Mouse (Mus musculus): ENCODE measurements around the gene Akt1s1. TPM values are rescaled to one million over a fixed set of nuclear protein-coding genes. Genes with fewer than 3 reads are reported as not detected.

Gene Akt1s1
- polyA plus RNA-seq, 2 experiments = 70.5 to 179 TPM

- peaks cover 23% of the 10 kb centered on the region for H3K4me1 ChIP-seq (ENCODE audit: control insufficient read depth, insufficient read depth, low read length)
- H3K9me3 ChIP-seq (ENCODE audit: control insufficient read depth, low read length) = no peaks in the 10 kb centered on the region
- peaks cover 28% of the 10 kb centered on the region for H3K36me3 ChIP-seq (ENCODE audit: control insufficient read depth, insufficient read depth, low read length)
- no peak for TF ChIP-seq POLR2A (IDR thresholded peaks at IDR 0.05; ENCODE audit: borderline replicate concordance, extremely low read depth, insufficient read depth, insufficient read length)
- ATAC-seq (ENCODE audit: low FRiP score, low read depth) = no peak
- H3K4me3 ChIP-seq (replicated peaks; ENCODE audit: low read length) = peak overlapping the region; percentile 57
- peak overlapping the region; percentile 52 for H3K4me2 ChIP-seq (replicated peaks; ENCODE audit: low read depth, low read length, severe bottlenecking)
- peak overlapping the region; percentile 87; the same call in 1 of the 2 replicates for H3K27ac ChIP-seq (replicated peaks; ENCODE audit: low read depth, low read length)
- no peak for DNase-seq (ENCODE audit: low spot score)
- 39% methylated on average over 10 of the region's 10 CpGs for WGBS
- no peaks in the 10 kb centered on the region for H3K27me3 ChIP-seq (ENCODE audit: control insufficient read depth, insufficient read depth, low read length)
- peak overlapping the region; percentile 67 for H3K9ac ChIP-seq (ENCODE audit: low read depth, low read length, severe bottlenecking)
These were observed 47.7 kb downstream of the Akt1s1 start for GRCm38 (mm10) chr7:44896499-44896898.

DNA sequence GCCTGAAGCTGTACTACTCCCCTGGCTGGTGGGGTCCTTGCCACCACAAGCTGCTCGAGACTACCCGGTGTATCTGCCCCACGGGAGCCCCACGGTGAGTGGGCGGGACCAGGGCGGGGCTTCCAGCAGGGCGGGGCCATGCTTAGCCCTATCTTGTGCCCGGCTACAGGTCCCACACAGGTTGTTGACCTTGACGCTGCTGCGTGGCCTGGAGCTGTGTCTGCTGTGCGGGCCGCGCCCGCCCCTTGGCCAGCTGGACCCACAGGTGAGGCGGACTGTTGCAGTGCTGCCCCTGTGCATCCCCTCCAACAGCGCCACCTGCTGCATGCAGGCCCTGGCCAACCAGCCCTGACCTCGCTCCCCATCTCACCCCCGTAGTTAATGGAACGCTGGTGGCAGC, 49.8 kb downstream of the Akt1s1 start:
- Histone ChIP-seq H3K27me3 (ENCODE audit: control insufficient read depth, insufficient read depth, low read length) (no peaks in the 10 kb centered on the region), H3K9me3 (ENCODE audit: control insufficient read depth, low read length) (no peaks in the 10 kb centered on the region), H3K4me3 (replicated peaks; ENCODE audit: low read length) (no peak overlapping the region), H3K36me3 (ENCODE audit: control insufficient read depth, insufficient read depth, low read length) (peaks cover 48% of the 10 kb centered on the region), H3K27ac (replicated peaks; ENCODE audit: low read depth, low read length) (no peak overlapping the region), H3K4me1 (ENCODE audit: control insufficient read depth, insufficient read depth, low read length) (peaks cover 19% of the 10 kb centered on the region), H3K9ac (ENCODE audit: low read depth, low read length, severe bottlenecking) (no peak overlapping the region), H3K4me2 (replicated peaks; ENCODE audit: low read depth, low read length, severe bottlenecking) (no peak overlapping the region)
- 35% methylated on average over 18 of the region's 19 CpGs for WGBS
- no peak for DNase-seq (ENCODE audit: low spot score)
- ATAC-seq (ENCODE audit: low FRiP score, low read depth) = no peak
- no peak for TF ChIP-seq POLR2A (IDR thresholded peaks at IDR 0.05; ENCODE audit: borderline replicate concordance, extremely low read depth, insufficient read depth, insufficient read length)

DNA sequence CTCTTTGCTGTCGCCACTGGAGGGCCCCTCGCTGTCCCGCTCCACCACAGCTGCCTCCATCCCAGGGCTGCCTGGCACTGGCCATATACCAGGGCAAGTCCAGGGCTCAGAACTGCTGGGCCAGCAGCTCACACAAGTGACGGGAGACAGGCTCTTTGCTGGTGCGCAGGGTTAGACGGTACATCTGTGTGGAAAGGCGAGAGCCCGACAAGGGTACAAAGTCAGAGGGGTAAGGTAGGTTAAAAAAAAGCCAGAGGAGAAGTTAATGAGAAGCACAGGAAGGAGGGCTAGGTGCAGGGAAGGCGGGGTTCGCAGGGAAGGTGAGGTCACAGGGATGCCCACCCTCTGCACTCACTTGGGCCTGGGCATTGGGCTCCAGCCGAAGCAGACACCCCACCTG, 51.8 kb downstream of the Akt1s1 start:
- H3K27ac ChIP-seq (replicated peaks; ENCODE audit: low read depth, low read length) = no peak overlapping the region
- no peak overlapping the region for H3K9ac ChIP-seq (ENCODE audit: low read depth, low read length, severe bottlenecking)

GRCm38 (mm10) chr7:44901230-44901722, 52.5 kb downstream of the Akt1s1 start:
- peak; percentile 75 for DNase-seq (ENCODE audit: low spot score)
- peaks cover 14% of the 10 kb centered on the region for H3K4me1 ChIP-seq (ENCODE audit: control insufficient read depth, insufficient read depth, low read length)
- peak overlapping the region; percentile 41; the same call in 1 of the 2 replicates for H3K9ac ChIP-seq (ENCODE audit: low read depth, low read length, severe bottlenecking)
- ATAC-seq (ENCODE audit: low FRiP score, low read depth) = peak; percentile 54; the same call in 1 of the 2 replicates
- peak overlapping the region; percentile 49 for H3K4me2 ChIP-seq (replicated peaks; ENCODE audit: low read depth, low read length, severe bottlenecking)
- peaks cover 75% of the 10 kb centered on the region for H3K36me3 ChIP-seq (ENCODE audit: control insufficient read depth, insufficient read depth, low read length)
- H3K4me3 ChIP-seq (replicated peaks; ENCODE audit: low read length) = peak overlapping the region; percentile 21
- TF ChIP-seq POLR2A (IDR thresholded peaks at IDR 0.05; ENCODE audit: borderline replicate concordance, extremely low read depth, insufficient read depth, insufficient read length) = no peak
- no peaks in the 10 kb centered on the region for H3K27me3 ChIP-seq (ENCODE audit: control insufficient read depth, insufficient read depth, low read length)
- 0 out of 2 replicates have a peak overlapping the region, but pooled peaks have one; percentile 33 for H3K27ac ChIP-seq (replicated peaks; ENCODE audit: low read depth, low read length)
- 11% methylated on average over 20 of the region's 21 CpGs for WGBS
- no peaks in the 10 kb centered on the region for H3K9me3 ChIP-seq (ENCODE audit: control insufficient read depth, low read length)

More for the DNA sequence above, 51.8 kb downstream of the Akt1s1 start:
- no peak for DNase-seq (ENCODE audit: low spot score)
- Histone ChIP-seq H3K4me3 (replicated peaks; ENCODE audit: low read length) (no peak overlapping the region), H3K27me3 (ENCODE audit: control insufficient read depth, insufficient read depth, low read length) (no peaks in the 10 kb centered on the region), H3K9me3 (ENCODE audit: control insufficient read depth, low read length) (no peaks in the 10 kb centered on the region), H3K4me1 (ENCODE audit: control insufficient read depth, insufficient read depth, low read length) (peaks cover 14% of the 10 kb centered on the region), H3K36me3 (ENCODE audit: control insufficient read depth, insufficient read depth, low read length) (peaks cover 69% of the 10 kb centered on the region), H3K4me2 (replicated peaks; ENCODE audit: low read depth, low read length, severe bottlenecking) (no peak overlapping the region)
- WGBS = 85% methylated on average over 11 of the region's 11 CpGs
- no peak for ATAC-seq (ENCODE audit: low FRiP score, low read depth)
- no peak for TF ChIP-seq POLR2A (IDR thresholded peaks at IDR 0.05; ENCODE audit: borderline replicate concordance, extremely low read depth, insufficient read depth, insufficient read length)

MicroRNAs within 50 kb of the gene (microRNA counts, 519-probe panel; counts per million panel counts)
- not detected for microRNA mmu-miR-707

Small RNA genes lying within 50 kb of the gene (microRNA-seq; reads per million reads assigned to microRNA genes)
- gene Mir707 = not detected

Other genes starting within 250 kb of the Akt1s1 start
- gene Myh14, start 178.1 kb upstream of the Akt1s1 start, polyA plus RNA-seq (2012; rRNA removed) = 1.7 and 2.5 TPM in 2 replicates
- 3.7 and 4.8 TPM in 2 replicates for gene Myh14, start 178.1 kb upstream of the Akt1s1 start, polyA plus RNA-seq (2014; fragmentation: Nextera tagmentation; extraction: Ambion mirVana)
- not detected in 2 replicates for gene Izumo2, start 140.2 kb upstream of the Akt1s1 start, polyA plus RNA-seq (2012; rRNA removed)
- gene Izumo2, start 140.2 kb upstream of the Akt1s1 start, polyA plus RNA-seq (2014; fragmentation: Nextera tagmentation; extraction: Ambion mirVana) = not detected in 2 replicates
- gene Vrk3, start 100.6 kb upstream of the Akt1s1 start, polyA plus RNA-seq (2012; rRNA removed) = 39.9 and 44.6 TPM in 2 replicates
- gene Vrk3, start 100.6 kb upstream of the Akt1s1 start, polyA plus RNA-seq (2014; fragmentation: Nextera tagmentation; extraction: Ambion mirVana) = 28.8 and 30.9 TPM in 2 replicates
- 1.1 and 1.6 TPM in 2 replicates for gene Zfp473, start 97.9 kb upstream of the Akt1s1 start, polyA plus RNA-seq (2012; rRNA removed)
- gene Zfp473, start 97.9 kb upstream of the Akt1s1 start, polyA plus RNA-seq (2014; fragmentation: Nextera tagmentation; extraction: Ambion mirVana) = 1.4 and 1.7 TPM in 2 replicates
- gene Nup62, start 32.9 kb upstream of the Akt1s1 start, polyA plus RNA-seq (2012; rRNA removed) = 92.5 and 133 TPM in 2 replicates
- gene Nup62, start 32.9 kb upstream of the Akt1s1 start, polyA plus RNA-seq (2014; fragmentation: Nextera tagmentation; extraction: Ambion mirVana) = 53.0 and 53.9 TPM in 2 replicates
- 0.87 and 1.0 TPM in 2 replicates for gene Il4i1, start 32.6 kb upstream of the Akt1s1 start, polyA plus RNA-seq (2012; rRNA removed)
- gene Il4i1, start 32.6 kb upstream of the Akt1s1 start, polyA plus RNA-seq (2014; fragmentation: Nextera tagmentation; extraction: Ambion mirVana) = 1.6 and 2.5 TPM in 2 replicates
- gene Atf5, start 32.3 kb upstream of the Akt1s1 start, polyA plus RNA-seq (2012; rRNA removed) = 47.9 and 69.8 TPM in 2 replicates
- 3.1 and 3.7 TPM in 2 replicates for gene Atf5, start 32.3 kb upstream of the Akt1s1 start, polyA plus RNA-seq (2014; fragmentation: Nextera tagmentation; extraction: Ambion mirVana)
- gene Tbc1d17, start 88 bp downstream of the Akt1s1 start, polyA plus RNA-seq (2012; rRNA removed) = 86.0 and 103 TPM in 2 replicates
- gene Tbc1d17, start 88 bp downstream of the Akt1s1 start, polyA plus RNA-seq (2014; fragmentation: Nextera tagmentation; extraction: Ambion mirVana) = 76.0 and 81.7 TPM in 2 replicates
- 28.7 and 32.0 TPM in 2 replicates for gene Pnkp, start 8.1 kb downstream of the Akt1s1 start, polyA plus RNA-seq (2012; rRNA removed)
- 23.8 and 26.6 TPM in 2 replicates for gene Pnkp, start 8.1 kb downstream of the Akt1s1 start, polyA plus RNA-seq (2014; fragmentation: Nextera tagmentation; extraction: Ambion mirVana)
- 751 and 1,065 TPM in 2 replicates for gene Ptov1, start 20.8 kb downstream of the Akt1s1 start, polyA plus RNA-seq (2012; rRNA removed)
- 471 and 513 TPM in 2 replicates for gene Ptov1, start 20.8 kb downstream of the Akt1s1 start, polyA plus RNA-seq (2014; fragmentation: Nextera tagmentation; extraction: Ambion mirVana)
- gene Med25, start 43.7 kb downstream of the Akt1s1 start, polyA plus RNA-seq (2012; rRNA removed) = 142 and 181 TPM in 2 replicates
- 69.1 and 73.5 TPM in 2 replicates for gene Med25, start 43.7 kb downstream of the Akt1s1 start, polyA plus RNA-seq (2014; fragmentation: Nextera tagmentation; extraction: Ambion mirVana)
- 48.7 and 72.6 TPM in 2 replicates for gene Fuz, start 47.1 kb downstream of the Akt1s1 start, polyA plus RNA-seq (2012; rRNA removed)
- gene Fuz, start 47.1 kb downstream of the Akt1s1 start, polyA plus RNA-seq (2014; fragmentation: Nextera tagmentation; extraction: Ambion mirVana) = 21.7 and 25.0 TPM in 2 replicates
- gene Ap2a1, start 80.5 kb downstream of the Akt1s1 start, polyA plus RNA-seq (2012; rRNA removed) = 113 and 141 TPM in 2 replicates
- gene Ap2a1, start 80.5 kb downstream of the Akt1s1 start, polyA plus RNA-seq (2014; fragmentation: Nextera tagmentation; extraction: Ambion mirVana) = 72.2 and 75.7 TPM in 2 replicates
- gene Tsks, start 94.2 kb downstream of the Akt1s1 start, polyA plus RNA-seq (2012; rRNA removed) = 0.05 TPM in 1 of 2 replicates, not detected in the other
- 0.14 TPM in 1 of 2 replicates, not detected in the other for gene Tsks, start 94.2 kb downstream of the Akt1s1 start, polyA plus RNA-seq (2014; fragmentation: Nextera tagmentation; extraction: Ambion mirVana)
- gene Cpt1c, start 125.9 kb downstream of the Akt1s1 start, polyA plus RNA-seq (2012; rRNA removed) = 78.9 and 115 TPM in 2 replicates
- 26.3 and 33.6 TPM in 2 replicates for gene Cpt1c, start 125.9 kb downstream of the Akt1s1 start, polyA plus RNA-seq (2014; fragmentation: Nextera tagmentation; extraction: Ambion mirVana)
- 607 and 720 TPM in 2 replicates for gene Prmt1, start 137.6 kb downstream of the Akt1s1 start, polyA plus RNA-seq (2012; rRNA removed)
- gene Prmt1, start 137.6 kb downstream of the Akt1s1 start, polyA plus RNA-seq (2014; fragmentation: Nextera tagmentation; extraction: Ambion mirVana) = 166 and 187 TPM in 2 replicates
- gene Irf3, start 148.7 kb downstream of the Akt1s1 start, polyA plus RNA-seq (2012; rRNA removed) = 142 and 168 TPM in 2 replicates
- 92.5 and 92.7 TPM in 2 replicates for gene Irf3, start 148.7 kb downstream of the Akt1s1 start, polyA plus RNA-seq (2014; fragmentation: Nextera tagmentation; extraction: Ambion mirVana)
- 81.3 and 104 TPM in 2 replicates for gene Bcl2l12, start 149.7 kb downstream of the Akt1s1 start, polyA plus RNA-seq (2012; rRNA removed)
- 54.9 and 62.9 TPM in 2 replicates for gene Bcl2l12, start 149.7 kb downstream of the Akt1s1 start, polyA plus RNA-seq (2014; fragmentation: Nextera tagmentation; extraction: Ambion mirVana)
- 114 and 135 TPM in 2 replicates for gene Scaf1, start 167.4 kb downstream of the Akt1s1 start, polyA plus RNA-seq (2012; rRNA removed)
- gene Scaf1, start 167.4 kb downstream of the Akt1s1 start, polyA plus RNA-seq (2014; fragmentation: Nextera tagmentation; extraction: Ambion mirVana) = 50.7 and 58.3 TPM in 2 replicates
- 53.8 and 60.9 TPM in 2 replicates for gene Rras, start 169.0 kb downstream of the Akt1s1 start, polyA plus RNA-seq (2012; rRNA removed)
- 42.8 and 43.7 TPM in 2 replicates for gene Rras, start 169.0 kb downstream of the Akt1s1 start, polyA plus RNA-seq (2014; fragmentation: Nextera tagmentation; extraction: Ambion mirVana)
- gene Prr12, start 203.9 kb downstream of the Akt1s1 start, polyA plus RNA-seq (2012; rRNA removed) = 25.2 and 26.8 TPM in 2 replicates
- gene Prr12, start 203.9 kb downstream of the Akt1s1 start, polyA plus RNA-seq (2014; fragmentation: Nextera tagmentation; extraction: Ambion mirVana) = 16.0 and 19.6 TPM in 2 replicates
- 82.7 and 86.8 TPM in 2 replicates for gene Nosip, start 213.4 kb downstream of the Akt1s1 start, polyA plus RNA-seq (2012; rRNA removed)
- gene Nosip, start 213.4 kb downstream of the Akt1s1 start, polyA plus RNA-seq (2014; fragmentation: Nextera tagmentation; extraction: Ambion mirVana) = 68.1 and 69.6 TPM in 2 replicates
- gene Prrg2, start 213.7 kb downstream of the Akt1s1 start, polyA plus RNA-seq (2012; rRNA removed) = 50.4 and 54.1 TPM in 2 replicates
- gene Prrg2, start 213.7 kb downstream of the Akt1s1 start, polyA plus RNA-seq (2014; fragmentation: Nextera tagmentation; extraction: Ambion mirVana) = 18.6 and 21.4 TPM in 2 replicates
- 679 and 759 TPM in 2 replicates for gene Rcn3, start 243.2 kb downstream of the Akt1s1 start, polyA plus RNA-seq (2012; rRNA removed)
- 569 and 577 TPM in 2 replicates for gene Rcn3, start 243.2 kb downstream of the Akt1s1 start, polyA plus RNA-seq (2014; fragmentation: Nextera tagmentation; extraction: Ambion mirVana)

Data from limb, embryonic 14.5 days (tissue).